Mouse (Mus musculus) layer of hippocampus, postnatal 14 days (tissue): ENCODE measurements at regions not wholly inside any gene's neighbourhood (a gene's known extent, or its start where the extent isn't known, plus 50 kb on each side); places are given as distances from the start of the nearest gene placed in this dataset.

Source experiments
- DNase-seq, 2 experiments: peaks; one replicate each; pipeline ENCODE4 v3.0.0; 2021 to 2022; ENCODE audit warnings: low spot score in 2 of 2, mixed read lengths in 1 of 2

GRCm38 (mm10) chr9:24833766-24834165 lies 59.7 kb upstream of the Tbx20 start:
- DNase-seq, result no peak

GRCm38 (mm10) chr9:24848210-24848609 lies 74.1 kb upstream of the Tbx20 start:
- DNase-seq, result no peak

GRCm38 (mm10) chr9:24859459-24859858 lies 85.4 kb upstream of the Tbx20 start:
- no peak for DNase-seq

DNA sequence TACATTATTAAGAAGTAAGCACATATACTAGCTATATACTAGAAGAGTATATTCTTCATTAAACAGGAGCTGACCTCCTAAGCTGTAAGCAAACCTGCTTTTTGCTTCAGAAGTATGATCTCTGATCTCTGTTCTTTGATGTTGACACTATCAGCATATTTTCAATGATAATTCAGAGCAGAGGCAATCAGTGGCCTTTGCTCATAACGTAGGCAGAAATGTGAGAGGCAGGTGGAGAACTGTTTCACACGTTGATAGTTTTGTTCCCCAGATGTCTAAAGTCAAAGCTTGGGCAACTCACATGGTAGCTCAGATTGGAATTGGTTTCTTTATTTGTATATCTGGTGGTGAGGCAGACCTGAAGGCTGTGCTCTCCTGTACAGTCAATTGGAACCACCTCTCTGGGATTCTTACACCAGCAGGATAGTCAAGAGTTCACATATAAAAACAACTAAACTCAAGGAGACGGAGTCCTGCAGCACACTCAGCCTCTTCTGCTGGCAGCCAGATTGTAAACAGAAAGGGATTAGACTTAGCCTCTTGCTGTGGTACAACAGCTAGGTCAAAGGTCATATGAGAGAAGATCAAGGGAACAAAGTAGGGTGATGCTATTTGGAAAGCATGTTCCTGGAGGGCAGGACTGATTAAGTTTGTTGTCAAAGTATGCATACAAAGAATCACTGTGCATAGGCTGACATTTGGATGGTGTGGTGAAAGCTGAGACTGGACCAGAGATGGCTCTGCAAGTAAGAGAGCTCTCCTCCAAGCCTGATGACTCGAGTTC lies 92.5 kb upstream of the Tbx20 start:
- no peak for DNase-seq

GRCm38 (mm10) chr9:24868746-24869145 lies 94.6 kb upstream of the Tbx20 start:
- DNase-seq, result no peak

- no peak for DNase-seq
Observed at GRCm38 (mm10) chr9:24874434-24875143, 100.5 kb upstream of the Tbx20 start.

DNA sequence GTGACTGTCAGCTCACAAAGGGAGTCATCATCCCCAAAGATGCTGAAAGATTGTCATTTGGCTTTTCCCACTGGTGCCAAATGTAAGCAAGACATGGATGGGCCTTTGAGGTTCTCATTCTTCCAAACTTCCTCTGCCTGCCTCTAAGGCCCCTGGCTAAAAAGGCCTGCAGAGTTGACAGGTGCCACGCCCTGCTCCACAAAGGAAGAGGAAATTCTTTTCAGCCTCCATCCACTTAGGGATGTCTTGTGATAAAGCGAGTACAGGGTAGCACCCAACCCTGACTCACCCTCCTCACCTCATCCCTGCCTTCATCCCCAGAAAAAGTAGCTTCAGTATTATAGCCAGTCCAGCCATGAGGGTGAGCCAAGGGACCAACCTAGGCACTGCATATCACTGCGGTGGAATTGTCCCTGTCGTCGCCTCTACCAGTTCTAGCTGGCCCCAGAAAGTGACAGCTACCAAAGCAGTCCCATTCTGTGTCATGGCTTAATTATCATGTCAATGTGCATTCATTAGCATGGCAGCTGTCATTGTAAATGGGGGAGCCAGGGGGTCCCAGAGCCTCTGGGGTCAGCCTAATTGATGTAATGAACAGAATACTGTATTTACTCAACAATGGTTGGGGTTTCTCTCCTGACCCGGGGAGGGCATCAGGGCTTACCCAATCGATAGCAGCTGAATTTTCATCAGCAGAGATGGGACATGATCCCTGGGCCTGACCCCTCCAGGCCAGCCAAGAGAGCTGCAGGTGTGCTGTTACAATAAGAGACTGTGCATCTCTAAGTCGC lies 104.5 kb upstream of the Tbx20 start:
- no peak for DNase-seq

DNA sequence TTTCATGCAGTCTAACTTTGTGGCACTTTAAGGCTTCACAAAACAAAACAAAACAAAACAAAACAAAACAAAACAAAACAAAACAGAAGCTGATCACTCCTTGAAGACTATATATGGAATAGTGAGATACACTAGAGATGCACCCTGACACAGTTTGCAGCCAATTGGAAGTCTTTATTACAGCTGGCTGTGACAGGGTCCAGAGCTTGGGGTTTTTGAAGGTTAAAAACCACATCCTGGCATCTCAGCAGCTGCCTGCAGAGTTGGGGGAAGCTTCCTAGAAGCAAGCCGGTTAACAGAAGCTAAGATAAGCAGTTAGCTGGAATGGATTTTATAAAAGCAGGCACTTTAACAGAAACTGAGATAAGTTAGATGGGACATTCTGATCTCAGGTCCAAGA lies 105.6 kb upstream of the Tbx20 start:
- DNase-seq, result no peak

DNA sequence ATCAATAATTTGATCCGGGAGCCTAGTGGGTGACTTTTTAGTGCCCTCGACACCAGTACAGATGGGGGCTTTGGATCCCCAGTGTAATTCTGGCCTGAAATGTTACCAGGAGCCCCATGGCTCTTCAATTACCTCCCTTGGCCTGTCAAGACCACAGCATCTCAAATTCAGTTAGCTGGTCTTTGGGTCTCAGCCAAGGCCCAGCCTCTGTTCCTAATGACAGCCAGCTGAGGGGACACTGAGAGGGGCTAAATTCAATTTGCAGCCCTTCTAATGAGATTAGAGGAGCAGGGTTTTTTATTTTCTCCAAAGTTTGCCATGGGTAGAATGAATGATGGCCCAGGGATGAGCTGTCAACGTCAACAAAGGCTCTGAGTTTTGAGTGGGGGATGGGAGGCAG lies 109.9 kb upstream of the Tbx20 start:
- no peak for DNase-seq

DNA sequence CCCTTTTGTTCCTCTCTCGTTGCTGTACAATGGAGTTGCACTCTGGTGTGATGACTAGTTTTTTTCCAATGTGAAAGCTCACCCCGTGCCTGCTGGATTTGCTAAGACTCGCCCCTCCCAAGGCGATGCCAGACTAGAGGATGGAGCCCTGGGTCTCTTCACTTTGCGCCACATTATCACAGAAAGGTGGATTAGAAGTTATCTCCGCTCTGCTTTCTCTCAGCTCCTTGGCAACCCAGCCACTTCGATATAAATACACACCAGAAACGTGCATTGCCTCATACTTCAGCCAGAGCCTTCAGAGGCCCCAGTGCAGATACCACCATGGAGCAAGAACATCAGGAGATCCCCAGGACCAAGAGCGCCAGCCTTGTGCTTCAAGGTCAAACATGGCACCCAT lies 114.2 kb upstream of the Tbx20 start:
- no peak for DNase-seq

- no peak for DNase-seq
Observed at GRCm38 (mm10) chr9:24896498-24897261, 122.6 kb upstream of the Tbx20 start.

GRCm38 (mm10) chr9:24899206-24899928 lies 125.3 kb upstream of the Tbx20 start:
- DNase-seq, result no peak

DNA sequence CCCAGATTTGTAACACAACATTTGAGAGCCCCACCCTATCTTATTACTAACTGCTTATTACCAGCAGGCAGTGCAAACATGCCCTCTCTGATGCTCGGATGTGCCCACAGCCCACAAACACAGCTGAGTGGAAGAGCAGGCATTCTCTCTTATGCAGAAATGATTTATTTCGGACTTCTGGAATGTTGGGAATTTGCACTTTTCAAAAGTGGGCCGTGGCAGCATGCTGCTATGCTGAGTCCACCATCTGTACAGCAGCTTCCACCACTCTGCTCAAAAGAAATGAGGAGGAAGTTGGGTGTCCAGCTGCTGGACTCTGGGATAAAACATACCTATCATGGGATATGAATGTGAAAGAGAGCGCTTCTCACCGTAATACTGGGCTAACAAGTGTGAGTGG lies 129.6 kb upstream of the Tbx20 start:
- no peak for DNase-seq

DNA sequence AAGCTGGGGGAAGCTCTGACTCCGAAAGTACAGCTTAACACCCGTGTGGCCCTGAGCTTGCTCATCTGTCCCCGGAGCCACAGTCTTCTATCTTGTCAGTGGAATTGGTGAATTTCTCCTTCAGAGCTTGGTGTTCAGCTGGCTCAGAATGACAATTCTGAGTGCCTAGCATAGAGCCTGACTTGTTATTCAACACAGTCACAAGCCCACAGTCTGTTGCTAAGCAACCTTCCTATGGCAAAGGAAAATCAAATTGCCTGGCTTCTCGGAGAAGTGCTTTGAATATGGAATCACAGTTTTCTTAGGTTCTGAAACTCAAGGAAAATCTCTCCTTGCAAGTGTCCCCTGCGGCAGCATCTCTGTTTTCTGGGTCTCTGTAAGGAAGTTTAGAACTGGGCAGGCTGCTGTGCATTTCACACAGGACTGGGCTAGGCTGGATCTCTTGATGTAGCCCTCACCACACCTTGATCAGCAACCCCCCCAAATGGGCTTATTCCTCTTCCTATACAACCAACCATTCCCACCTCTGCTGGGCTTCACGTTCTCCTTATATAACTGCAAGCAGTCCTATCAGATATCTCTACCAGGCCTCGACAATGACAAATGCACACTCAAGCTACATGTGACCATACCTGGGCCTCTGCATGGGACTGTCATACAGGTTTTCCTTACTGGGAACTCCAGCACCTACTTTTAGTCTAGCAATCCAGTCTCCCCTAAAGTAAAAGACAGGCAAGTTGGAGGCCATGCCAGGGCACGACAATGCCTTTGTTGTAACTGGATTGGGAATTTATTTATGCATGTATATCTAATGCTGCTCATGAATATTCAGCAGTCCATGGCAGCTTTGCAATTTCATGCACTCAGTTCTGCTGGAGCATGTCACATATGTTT lies 135.2 kb upstream of the Tbx20 start:
- no peak for DNase-seq

DNA sequence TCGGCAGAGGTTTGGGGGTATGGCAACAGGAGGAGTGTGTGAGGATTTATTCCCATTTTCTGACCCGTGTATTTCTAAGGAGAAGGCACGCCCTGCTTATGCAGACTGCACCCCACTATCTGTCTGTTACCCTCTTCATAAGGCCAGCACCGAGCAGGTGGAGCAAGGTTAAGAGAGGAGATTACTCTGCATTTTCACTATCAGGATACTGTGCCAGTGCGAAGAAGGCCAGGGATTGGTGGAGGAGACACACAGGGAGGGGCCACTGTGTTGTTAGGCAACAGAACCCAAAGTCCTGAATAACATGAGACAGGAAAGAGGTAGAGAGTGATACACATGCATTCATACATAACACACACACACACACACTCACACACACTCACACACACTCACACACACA lies 136.6 kb upstream of the Tbx20 start:
- no peak for DNase-seq

DNA sequence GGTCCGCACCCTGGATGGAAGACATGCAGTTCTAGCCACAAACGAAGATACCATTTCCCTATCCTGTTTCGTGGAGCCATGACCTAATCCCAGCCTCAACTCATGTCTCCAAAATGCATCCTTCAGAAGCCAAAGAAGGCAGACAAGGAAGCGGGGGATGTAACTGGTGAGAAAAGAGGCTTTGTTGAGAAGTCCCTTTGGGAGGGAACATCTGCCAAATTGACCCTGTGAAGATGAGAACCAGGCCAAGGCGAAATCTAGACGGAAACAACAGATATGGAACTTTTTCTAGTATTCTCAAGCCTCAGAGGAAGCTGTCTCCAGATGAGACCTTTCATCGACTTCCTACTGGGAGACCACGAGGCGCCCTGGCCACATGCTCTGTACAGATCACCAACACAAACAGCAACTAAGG lies 145.9 kb upstream of the Tbx20 start:
- no peak for DNase-seq

DNA sequence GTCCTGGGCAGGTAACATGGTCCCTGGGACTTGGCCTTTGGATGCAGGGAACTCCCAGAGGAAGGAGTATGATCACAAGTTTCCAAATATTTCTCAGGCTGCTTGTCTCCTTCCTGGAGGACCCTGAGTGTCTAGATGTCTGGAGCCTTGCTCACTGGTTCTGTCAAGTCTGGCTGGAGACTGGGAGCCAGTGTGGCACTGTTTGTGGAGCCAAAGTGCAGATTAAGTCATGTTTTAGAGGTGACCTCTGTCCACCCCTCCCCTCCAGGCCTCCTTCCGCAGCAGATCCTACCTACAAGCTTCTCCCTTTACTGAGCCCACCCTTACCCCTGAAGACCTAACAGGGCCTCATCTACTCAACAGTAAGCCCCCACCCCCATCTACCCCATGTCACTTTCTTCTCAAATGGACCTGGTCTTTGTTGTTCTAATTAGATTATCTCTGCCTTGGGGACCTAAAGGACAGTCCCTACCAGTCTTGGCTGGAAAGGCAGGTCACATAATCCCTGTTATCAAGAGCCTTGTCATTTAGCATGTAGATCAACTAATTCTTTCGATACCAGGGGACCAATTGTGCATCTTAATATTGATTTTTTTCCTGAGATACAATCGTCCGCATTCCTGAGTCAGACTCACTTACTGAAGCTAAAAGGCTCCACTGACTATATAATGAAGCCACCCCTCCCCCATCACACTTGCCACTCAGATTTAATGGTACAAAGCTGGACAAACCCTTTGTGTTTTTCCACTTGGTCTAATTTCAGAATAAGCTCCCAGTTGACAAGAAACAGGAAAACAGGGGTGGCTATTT lies 148.2 kb upstream of the Tbx20 start:
- DNase-seq, result no peak

- DNase-seq, result no peak
Observed at GRCm38 (mm10) chr9:24923514-24923913, 149.4 kb upstream of the Tbx20 start.

- DNase-seq, result no peak
Observed at GRCm38 (mm10) chr9:24937731-24938130, 151.5 kb upstream of the Gm10181 start.
